Mouse (Mus musculus): ENCODE results near the gene Gm10188.

DNA sequence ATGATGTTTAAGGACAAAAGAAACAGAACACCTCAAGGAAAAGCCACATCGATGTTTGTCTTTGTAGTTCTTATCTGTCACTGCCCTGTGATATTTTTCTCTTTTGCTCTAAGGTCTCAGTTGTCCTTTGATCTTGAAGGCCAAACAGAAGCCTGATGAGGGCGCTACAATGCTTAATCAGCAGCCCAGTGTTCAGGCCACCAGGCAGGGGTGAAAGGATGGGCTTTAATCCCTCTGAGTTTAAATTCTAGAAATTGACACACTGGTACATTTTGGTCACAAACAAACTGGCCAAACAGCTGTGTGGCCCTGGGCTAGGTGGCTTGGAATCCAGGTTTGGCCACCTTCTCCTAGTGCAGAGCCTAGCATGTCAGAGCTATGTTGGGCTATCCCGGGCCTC, 47.1 kb upstream of the Gm10188 start:
- TF ChIP-seq CTCF (IDR thresholded peaks at IDR 0.05; ENCODE audit: insufficient read depth, low read depth, low read length), result no peak
- no peak for TF ChIP-seq POLR2A (IDR thresholded peaks at IDR 0.05; ENCODE audit: insufficient read depth, low read depth, low read length)

Measured in olfactory bulb, adult 2 months (tissue).